Mouse (Mus musculus) small intestine, adult 2 months (tissue): Measurements from ENCODE around the gene Arpc3. TPM values are rescaled to one million over a fixed set of nuclear protein-coding genes. Genes with fewer than 3 reads are reported as not detected.

Experiments
- H3K27ac ChIP-seq: fragments of 200-500 bp; 2 replicates; pipeline ENCODE4 v1.5.1; 2012; ENCODE audit warnings: low read depth, low read length, control low read depth, inconsistent platforms; ENCODE audit not compliant: insufficient read depth
- H3K27me3 ChIP-seq: fragments of 200-500 bp; 2 replicates; pipeline ENCODE4 v1.6.1; 2012; ENCODE audit warnings: mild to moderate bottlenecking, moderate library complexity, low read length, inconsistent platforms; ENCODE audit not compliant: control insufficient read depth, insufficient read depth
- H3K36me3 ChIP-seq: fragments of 200-500 bp; 2 replicates; pipeline ENCODE4 v1.6.1; 2012; ENCODE audit warnings: mild to moderate bottlenecking, low read length, control low read depth, inconsistent platforms; ENCODE audit not compliant: control insufficient read depth, insufficient read depth
- H3K4me1 ChIP-seq: fragments of 200-500 bp; 2 replicates; pipeline ENCODE4 v1.6.1; 2012; ENCODE audit warnings: low read length, inconsistent platforms, mixed read lengths; ENCODE audit not compliant: control insufficient read depth, insufficient read depth, insufficient read length
- H3K4me3 ChIP-seq: fragments of 200-500 bp; 2 replicates; pipeline ENCODE4 v1.5.1; 2012; ENCODE audit warnings: low read depth, mild to moderate bottlenecking, control low read depth, inconsistent platforms, low read length, moderate library complexity
- CTCF ChIP-seq: fragments of 200-500 bp; IDR thresholded peaks from 2 replicates; pipeline ENCODE4 v1.5.1; 2012; ENCODE audit warnings: low read depth, mild to moderate bottlenecking, control low read depth, inconsistent platforms, low read length, moderate library complexity, mixed read lengths; ENCODE audit not compliant: insufficient replicate concordance, insufficient read length; ENCODE audit errors: extremely low read depth
- POLR2A ChIP-seq: fragments of 200-500 bp; IDR thresholded peaks from 2 replicates; pipeline ENCODE4 v1.6.1; 2012; ENCODE audit warnings: low read depth, mild to moderate bottlenecking, control low read depth, inconsistent platforms, low read length, moderate library complexity
- WGBS: fragments of 180-500 bp; shearing (Covaris S2); methylation state at CpG from one replicate; pipeline ENCODE4 v1.1.7; 2018; 5-methylcytosine and 5-hydroxymethylcytosine counted together
- polyA plus RNA-seq: library from polyadenylated mRNA; depleted of rRNA; stranded (reverse); fragments of >200 nt; gene quantifications from 2 replicates; pipeline ENCODE4 v1.2.3, GENCODE M21; 2012; rRNA removed

Arpc3 gene
- 46.5 and 105 TPM in 2 replicates for polyA plus RNA-seq

GRCm38 (mm10) chr5:122391786-122392180 lies at the start of gene Arpc3:
TSS of gene Arpc3 (plus strand) at chr5:122391878.
- Histone ChIP-seq H3K4me3 (peak within 1 kb of the TSS; percentile 92), H3K36me3 (peaks cover 6% of the 10 kb centered on the region), H3K4me1 (peaks cover 10% of the 10 kb centered on the region), H3K27ac (peak within 1 kb of the TSS; percentile 78), H3K27me3 (no peaks in the 10 kb centered on the region)
- WGBS = under 1% methylated on average over 39 of the region's 39 CpGs
- TF ChIP-seq CTCF = peak; percentile 92
- peak; percentile 80; the same call in 1 of the 2 replicates for TF ChIP-seq POLR2A

GRCm38 (mm10) chr5:122342874-122343273 lies 48.8 kb upstream of the Arpc3 start:
- no peaks in the 10 kb centered on the region for H3K27me3 ChIP-seq
- H3K27ac ChIP-seq = no peak overlapping the region
- WGBS = 38% methylated on average over 1 of the region's 1 CpGs
- peaks cover 3% of the 10 kb centered on the region; the same call in 1 of the 2 replicates for H3K4me1 ChIP-seq
- no peak overlapping the region for H3K4me3 ChIP-seq
- TF ChIP-seq POLR2A = no peak
- no peak for TF ChIP-seq CTCF
- no peaks in the 10 kb centered on the region for H3K36me3 ChIP-seq

- 16% methylated on average over 7 of the region's 7 CpGs for WGBS
- Histone ChIP-seq H3K4me1 (peaks cover 3% of the 10 kb centered on the region; the same call in 1 of the 2 replicates), H3K27ac (peak overlapping the region; percentile 70), H3K4me3 (no peak overlapping the region), H3K36me3 (no peaks in the 10 kb centered on the region), H3K27me3 (no peaks in the 10 kb centered on the region)
- TF ChIP-seq CTCF (no peak), POLR2A (no peak)
Measured at GRCm38 (mm10) chr5:122343768-122344167, 47.9 kb upstream of the Arpc3 start.

GRCm38 (mm10) chr5:122344260-122344659 lies 47.4 kb upstream of the Arpc3 start:
- peak overlapping the region; percentile 70 for H3K27ac ChIP-seq
- TF ChIP-seq POLR2A (no peak), CTCF (peak; percentile 94; the same call in 1 of the 2 replicates)
- no peaks in the 10 kb centered on the region for H3K27me3 ChIP-seq
- H3K4me1 ChIP-seq = peaks cover 3% of the 10 kb centered on the region; the same call in 1 of the 2 replicates
- 3% methylated on average over 5 of the region's 5 CpGs for WGBS
- H3K36me3 ChIP-seq = no peaks in the 10 kb centered on the region
- no peak overlapping the region for H3K4me3 ChIP-seq

GRCm38 (mm10) chr5:122345777-122346176 lies 45.9 kb upstream of the Arpc3 start:
- H3K27me3 ChIP-seq = no peaks in the 10 kb centered on the region
- H3K4me1 ChIP-seq = peaks cover 3% of the 10 kb centered on the region; the same call in 1 of the 2 replicates
- no peak overlapping the region for H3K27ac ChIP-seq
- TF ChIP-seq POLR2A (no peak), CTCF (no peak)
- H3K4me3 ChIP-seq = no peak overlapping the region
- WGBS = 81% methylated on average over 4 of the region's 4 CpGs
- H3K36me3 ChIP-seq = no peaks in the 10 kb centered on the region

- peaks cover 3% of the 10 kb centered on the region; the same call in 1 of the 2 replicates for H3K4me1 ChIP-seq
- peak within 1 kb of the TSS; percentile 81 for H3K4me3 ChIP-seq
- peaks cover 1% of the 10 kb centered on the region; the same call in 1 of the 2 replicates for H3K36me3 ChIP-seq
- H3K27me3 ChIP-seq = no peaks in the 10 kb centered on the region
- TF ChIP-seq CTCF = no peak
- TF ChIP-seq POLR2A = no peak; the same call in 1 of the 2 replicates
- under 1% methylated on average over 51 of the region's 51 CpGs for WGBS
- peak within 1 kb of the TSS; percentile 55 for H3K27ac ChIP-seq
Measured at GRCm38 (mm10) chr5:122353807-122354491, 37.7 kb upstream of the Arpc3 start, which contains the start of the genes Rad9b and Vps29. TSS of gene Rad9b (minus strand) at chr5:122354233. TSS of gene Vps29 (plus strand) at chr5:122354369.

- Histone ChIP-seq H3K4me1 (peaks cover 3% of the 10 kb centered on the region; the same call in 1 of the 2 replicates), H3K27me3 (no peaks in the 10 kb centered on the region), H3K36me3 (peaks cover 1% of the 10 kb centered on the region; the same call in 1 of the 2 replicates), H3K4me3 (peak overlapping the region; percentile 81), H3K27ac (peak overlapping the region; percentile 55)
- WGBS = under 1% methylated on average over 57 of the region's 57 CpGs
- TF ChIP-seq CTCF = no peak
- no peak; the same call in 1 of the 2 replicates for TF ChIP-seq POLR2A
Measured at GRCm38 (mm10) chr5:122354492-122355067, 37.1 kb upstream of the Arpc3 start.
